37 mouse cellular contexts compared by ENCODE assay signal in genomic region chr1:144174760-144175159, GRCm38 (mm10). TPM values are rescaled to one million over a fixed set of nuclear protein-coding genes. Genes with fewer than 3 reads are reported as not detected.
"Had no signal": no experiment of that assay in that cellular context is flagged by ENCODE, and none has a peak within 500 bp of the region (broad histone marks: within the 10 kb centered on the region; RNA-seq: fewer than 3 reads in every experiment).

No protein-coding gene starts in this region.

- H3K4me3 ChIP-seq: heart, embryonic 12.5 days; heart, embryonic 13.5 days; heart, embryonic 15.5 days; hindbrain, embryonic 10.5 days; hindbrain, embryonic 12.5 days; hindbrain, embryonic 13.5 days; hindbrain, embryonic 15.5 days; intestine, embryonic 15.5 days; kidney, embryonic 15.5 days; layer of hippocampus, adult 2 months; left cerebral cortex, adult 2 months had no signal

- H3K36me3 ChIP-seq: heart, embryonic 12.5 days; heart, embryonic 13.5 days; heart, embryonic 15.5 days; hindbrain, embryonic 10.5 days; hindbrain, embryonic 12.5 days; hindbrain, embryonic 13.5 days; hindbrain, embryonic 15.5 days; intestine, embryonic 15.5 days; kidney, embryonic 15.5 days had no signal

- H3K9ac ChIP-seq: heart, embryonic 12.5 days; heart, embryonic 13.5 days; heart, embryonic 15.5 days; hindbrain, embryonic 12.5 days; hindbrain, embryonic 13.5 days; hindbrain, embryonic 14.5 days; hindbrain, embryonic 15.5 days; intestine, embryonic 15.5 days; kidney, embryonic 15.5 days had no signal

- H3K27me3 ChIP-seq: heart, embryonic 12.5 days; heart, embryonic 13.5 days; heart, embryonic 15.5 days; hindbrain, embryonic 12.5 days; hindbrain, embryonic 13.5 days; hindbrain, embryonic 15.5 days; intestine, embryonic 15.5 days; kidney, embryonic 15.5 days had no signal

- DNase-seq: heart, postnatal 10 days; heart, postnatal 14 days; heart, postnatal 36 days; heart, postnatal 4 days; kidney, adult 11 months; kidney, adult 18-20 months; kidney, adult 2 months; kidney, adult 8-10 months; kidney, adult 9 months; kidney, postnatal 10 days; kidney, postnatal 14 days; kidney, postnatal 25 days; kidney, postnatal 36 days; kidney, postnatal 4 days; layer of hippocampus, adult 9-11 months; layer of hippocampus, postnatal 36 days had no signal

- H3K4me2 ChIP-seq: heart, embryonic 12.5 days; heart, embryonic 13.5 days; heart, embryonic 15.5 days; hindbrain, embryonic 12.5 days; hindbrain, embryonic 13.5 days; hindbrain, embryonic 14.5 days; hindbrain, embryonic 15.5 days; intestine, embryonic 15.5 days; kidney, embryonic 15.5 days had no signal

- H3K9me3 ChIP-seq: heart, embryonic 12.5 days; heart, embryonic 13.5 days; heart, embryonic 15.5 days; hindbrain, embryonic 10.5 days; hindbrain, embryonic 12.5 days; hindbrain, embryonic 13.5 days; hindbrain, embryonic 15.5 days; intestine, embryonic 15.5 days; kidney, embryonic 15.5 days had no signal

- H3K4me1 ChIP-seq: heart, embryonic 12.5 days; heart, embryonic 13.5 days; heart, embryonic 15.5 days; hindbrain, embryonic 15.5 days; intestine, embryonic 15.5 days; kidney, embryonic 15.5 days had no signal

- H3K27ac ChIP-seq: heart, embryonic 13.5 days; heart, embryonic 15.5 days; hindbrain, embryonic 10.5 days; hindbrain, embryonic 12.5 days; hindbrain, embryonic 13.5 days; hindbrain, embryonic 14.5 days; hindbrain, embryonic 15.5 days; hindbrain, postnatal 0 days; intestine, embryonic 15.5 days; kidney, embryonic 15.5 days; kidney, postnatal 0 days; layer of hippocampus, adult 2 months; left cerebral cortex, adult 2 months had no signal

RNA-seq across cellular contexts. Expression of gene Rgs13, which starts 2.4 kb away (rescaled TPM):
- total RNA-seq: heart, postnatal 10 days; heart, postnatal 14 days; heart, postnatal 25 days; heart, postnatal 36 days; heart, postnatal 4 days; hematopoietic stem cell, adult 5-6 weeks had no signal
- polyA plus RNA-seq: heart, embryonic 12.5 days; heart, embryonic 13.5 days; heart, embryonic 14.5 days; intestine, embryonic 14.5 days; intestine, embryonic 15.5 days; intestine, embryonic 16.5 days; kidney, adult 2 months; kidney, embryonic 14.5 days; kidney, embryonic 15.5 days; kidney, embryonic 16.5 days; kidney, postnatal 0 days had no signal
